Mouse (Mus musculus) cortical plate, adult 2 months (tissue): ENCODE measurements around the gene Rarres1.

ENCODE experiments used
- CTCF ChIP-seq: fragments of 200-500 bp; IDR thresholded peaks from 2 replicates; pipeline ENCODE4 v1.5.1; 2011; ENCODE audit warnings: mild to moderate bottlenecking, control low read depth, low read length; ENCODE audit not compliant: insufficient read depth; ENCODE audit errors: extremely low read depth
- POLR2A ChIP-seq: fragments of 200-500 bp; IDR thresholded peaks from 2 replicates; pipeline ENCODE4 v1.6.1; 2011; ENCODE audit warnings: mild to moderate bottlenecking, low read length, control low read depth; ENCODE audit not compliant: insufficient read depth; ENCODE audit errors: extremely low read depth

DNA sequence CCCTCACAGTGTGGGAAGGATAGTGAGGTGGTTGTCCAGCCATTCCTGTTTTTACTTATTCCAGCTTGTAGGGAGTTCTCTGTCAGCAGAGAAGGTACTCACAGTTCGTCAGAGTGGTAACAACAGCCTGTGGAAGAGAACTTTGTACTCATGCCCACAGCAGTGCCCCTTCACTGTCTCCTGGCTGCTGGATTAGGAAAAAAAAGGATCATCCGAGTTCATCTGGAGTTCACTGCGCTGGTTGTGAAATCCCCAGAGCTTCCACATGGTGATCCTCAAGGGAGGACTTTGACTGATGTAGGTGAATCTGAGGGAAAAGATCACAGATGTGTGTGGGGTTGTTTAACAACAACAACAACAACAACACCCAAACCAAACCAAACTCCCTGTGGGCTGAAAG, 35.9 kb upstream of the Rarres1 start:
- TF ChIP-seq CTCF: no peak
- TF ChIP-seq POLR2A: no peak
